Mouse (Mus musculus): ENCODE measurements around the gene Fnbp1. TPM values are rescaled to one million over a fixed set of nuclear protein-coding genes. Genes with fewer than 3 reads are reported as not detected.

The Fnbp1 gene
- polyA plus RNA-seq, 1 experiment from 2014 or later = 19.4 TPM

DNA sequence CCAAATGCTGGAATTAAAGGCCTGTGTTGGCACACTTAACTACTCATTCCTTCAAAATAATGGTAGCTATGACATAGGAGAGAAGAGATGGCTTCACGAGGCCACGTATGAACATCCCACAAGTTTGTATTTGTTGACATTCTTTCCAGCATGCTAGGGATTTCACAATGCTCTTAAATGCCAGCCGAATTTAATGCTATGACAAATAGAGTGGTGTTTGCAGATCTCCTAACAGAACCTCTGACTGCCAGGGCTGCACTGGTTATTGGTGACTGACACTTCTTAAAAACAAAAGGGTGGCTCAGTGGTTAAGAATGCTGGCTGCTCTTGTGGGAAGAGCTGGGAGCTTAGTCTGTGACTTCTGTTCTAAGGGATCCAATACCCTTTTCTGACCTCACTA lies 48.9 kb downstream of the Fnbp1 start:
- peaks cover 2% of the 10 kb centered on the region; the same call in 1 of the 2 replicates for H3K36me3 ChIP-seq (ENCODE audit: insufficient read depth, low read length)
- no peak overlapping the region for H3K4me2 ChIP-seq (replicated peaks; ENCODE audit: low read depth, low read length)
- H3K27me3 ChIP-seq (ENCODE audit: insufficient read depth, low read length) = no peaks in the 10 kb centered on the region
- ATAC-seq (ENCODE audit: low FRiP score, low TSS enrichment) = no peak
- 88% methylated on average over 3 of the region's 3 CpGs for WGBS
- H3K9me3 ChIP-seq (ENCODE audit: low read length) = no peaks in the 10 kb centered on the region
- H3K9ac ChIP-seq (replicated peaks; ENCODE audit: low read length) = no peak overlapping the region
- H3K4me3 ChIP-seq (ENCODE audit: low read length) = no peak overlapping the region
- H3K27ac ChIP-seq (ENCODE audit: low read length) = no peak overlapping the region
- peaks cover 34% of the 10 kb centered on the region for H3K4me1 ChIP-seq (ENCODE audit: insufficient read depth, low read length)

DNA sequence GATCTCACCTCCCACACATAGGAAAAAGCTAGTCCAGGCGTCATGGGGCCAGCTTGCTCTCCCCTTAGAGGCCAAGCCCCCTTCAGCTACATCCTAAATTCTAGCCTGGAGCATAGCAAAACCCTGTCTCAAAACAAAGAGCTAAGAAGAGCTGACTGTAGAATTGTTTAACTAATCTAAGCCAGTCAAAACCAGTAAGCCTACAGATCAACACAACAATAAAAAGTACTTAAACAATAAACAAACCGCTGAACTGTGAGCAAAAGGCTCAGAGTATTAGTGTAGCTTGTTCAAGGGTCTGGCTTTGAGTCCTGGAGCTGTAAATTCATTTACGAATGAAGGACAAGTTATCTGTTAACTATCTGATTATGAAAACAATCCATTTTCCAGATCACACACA lies 50.6 kb downstream of the Fnbp1 start:
- H3K9me3 ChIP-seq (ENCODE audit: low read length) = no peaks in the 10 kb centered on the region
- H3K27ac ChIP-seq (ENCODE audit: low read length) = no peak overlapping the region
- H3K4me3 ChIP-seq (ENCODE audit: low read length) = no peak overlapping the region
- peaks cover 2% of the 10 kb centered on the region; the same call in 1 of the 2 replicates for H3K36me3 ChIP-seq (ENCODE audit: insufficient read depth, low read length)
- no peak overlapping the region for H3K4me2 ChIP-seq (replicated peaks; ENCODE audit: low read depth, low read length)
- no peaks in the 10 kb centered on the region for H3K27me3 ChIP-seq (ENCODE audit: insufficient read depth, low read length)
- no peak for ATAC-seq (ENCODE audit: low FRiP score, low TSS enrichment)
- H3K4me1 ChIP-seq (ENCODE audit: insufficient read depth, low read length) = peaks cover 43% of the 10 kb centered on the region
- WGBS = 57% methylated on average over 3 of the region's 3 CpGs
- no peak overlapping the region for H3K9ac ChIP-seq (replicated peaks; ENCODE audit: low read length)

DNA sequence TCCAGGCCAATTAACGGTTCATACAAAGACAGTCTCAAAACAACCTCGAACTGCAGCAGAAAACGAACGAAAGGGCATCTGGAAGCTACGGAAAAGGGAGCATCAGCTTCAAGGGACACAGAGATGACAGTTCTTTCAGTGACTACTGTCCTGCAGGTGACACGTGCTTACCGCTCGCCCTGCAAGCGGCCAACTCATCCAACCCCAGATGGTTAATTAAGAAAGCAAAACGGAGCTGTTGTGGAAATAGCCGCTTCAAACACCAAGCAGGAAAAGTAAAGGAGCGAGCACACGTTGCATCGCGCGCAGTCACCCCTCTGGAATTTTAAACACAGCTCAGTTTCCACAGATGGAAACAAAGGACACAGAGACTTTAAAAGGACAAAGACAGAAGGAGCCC lies 52.2 kb downstream of the Fnbp1 start:
- Histone ChIP-seq H3K4me1 (ENCODE audit: insufficient read depth, low read length) (peaks cover 31% of the 10 kb centered on the region), H3K4me3 (ENCODE audit: low read length) (no peak overlapping the region), H3K9ac (replicated peaks; ENCODE audit: low read length) (no peak overlapping the region), H3K27me3 (ENCODE audit: insufficient read depth, low read length) (no peaks in the 10 kb centered on the region), H3K9me3 (ENCODE audit: low read length) (no peaks in the 10 kb centered on the region), H3K36me3 (ENCODE audit: insufficient read depth, low read length) (no peaks in the 10 kb centered on the region), H3K27ac (ENCODE audit: low read length) (no peak overlapping the region), H3K4me2 (replicated peaks; ENCODE audit: low read depth, low read length) (no peak overlapping the region)
- no peak for ATAC-seq (ENCODE audit: low FRiP score, low TSS enrichment)
- 80% methylated on average over 16 of the region's 16 CpGs for WGBS

DNA sequence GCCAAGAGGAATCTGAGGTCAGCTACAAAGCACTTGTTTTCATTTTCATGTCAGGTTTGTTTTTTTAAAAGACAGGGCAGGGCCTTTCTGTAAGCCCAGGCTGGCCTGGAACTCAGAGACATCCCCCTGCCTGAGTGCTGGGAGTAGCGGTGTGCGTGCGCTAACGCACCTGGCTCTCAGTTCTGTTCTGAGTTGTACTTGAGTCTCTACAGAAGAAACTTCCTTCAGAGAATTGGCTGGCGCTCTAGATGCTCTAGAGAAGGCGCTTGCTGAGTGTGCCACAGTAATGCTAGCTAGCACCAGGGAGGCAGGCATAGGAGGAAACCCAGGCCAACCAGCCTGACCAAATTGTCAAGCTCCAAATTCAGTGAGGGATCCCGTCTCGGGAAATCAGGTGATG lies 52.9 kb downstream of the Fnbp1 start:
- no peak for ATAC-seq (ENCODE audit: low FRiP score, low TSS enrichment)
- Histone ChIP-seq H3K36me3 (ENCODE audit: insufficient read depth, low read length) (peaks cover 7% of the 10 kb centered on the region), H3K27ac (ENCODE audit: low read length) (peak overlapping the region; percentile 52; the same call in 1 of the 2 replicates)

DNA sequence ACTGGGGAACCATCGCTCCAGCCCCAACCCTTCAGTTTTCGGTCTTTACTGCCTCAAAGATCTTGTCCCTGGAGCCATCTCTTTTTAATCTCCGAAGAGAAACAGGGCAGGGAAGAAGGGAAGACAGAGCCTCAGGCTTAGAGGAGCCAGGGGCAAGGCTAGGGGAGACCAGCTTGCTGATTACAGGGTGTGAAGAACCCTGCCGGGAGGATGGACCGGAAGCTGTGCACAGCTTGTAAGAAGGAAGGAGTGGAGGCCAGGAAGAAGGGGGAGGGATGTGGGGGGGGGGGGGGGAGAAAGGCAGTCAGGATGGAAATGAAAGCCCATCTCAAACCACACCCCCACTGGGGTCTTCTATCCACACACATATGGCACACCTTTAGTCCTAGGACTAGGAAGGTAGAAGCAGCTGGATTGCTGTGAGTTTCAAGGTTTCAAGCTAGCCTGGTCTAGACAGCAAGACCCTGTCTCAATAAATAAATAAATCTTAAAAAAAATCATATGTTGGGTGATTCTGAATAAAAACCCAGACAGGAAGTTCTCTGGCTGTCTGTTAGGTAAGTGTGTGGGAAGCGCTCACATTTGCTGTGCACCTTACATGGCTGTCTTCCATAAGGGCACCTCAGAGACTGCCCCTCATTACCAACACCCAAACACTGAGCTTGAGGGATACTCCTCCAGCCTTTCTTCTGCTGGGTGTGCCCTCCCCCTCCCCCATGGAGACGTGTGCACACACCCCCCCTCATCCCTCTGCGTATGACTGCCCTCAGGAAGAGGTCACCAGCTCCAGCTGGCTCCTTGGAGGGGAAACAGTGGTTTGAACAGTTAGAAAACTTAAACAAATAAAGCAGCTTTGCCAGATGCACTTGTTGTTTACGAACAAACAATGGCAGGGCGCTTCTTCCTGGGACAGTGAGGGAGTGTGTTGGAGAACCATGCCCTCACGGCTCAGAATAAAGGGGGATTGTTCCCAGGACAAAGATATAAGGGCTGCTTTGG lies 53.8 kb downstream of the Fnbp1 start:
- peaks cover 23% of the 10 kb centered on the region for H3K4me1 ChIP-seq (ENCODE audit: insufficient read depth, low read length)
- no peaks in the 10 kb centered on the region for H3K9me3 ChIP-seq (ENCODE audit: low read length)
- H3K4me2 ChIP-seq (replicated peaks; ENCODE audit: low read depth, low read length) = peak overlapping the region; percentile 7; the same call in 1 of the 2 replicates
- H3K36me3 ChIP-seq (ENCODE audit: insufficient read depth, low read length) = peaks cover 11% of the 10 kb centered on the region
- ATAC-seq (ENCODE audit: low FRiP score, low TSS enrichment) = peak; percentile 47
- WGBS = 24% methylated on average over 11 of the region's 11 CpGs
- 0 out of 2 replicates have a peak overlapping the region, but pooled peaks have one; percentile 5 for H3K9ac ChIP-seq (replicated peaks; ENCODE audit: low read length)
- no peak overlapping the region for H3K4me3 ChIP-seq (ENCODE audit: low read length)
- peak overlapping the region; percentile 84 for H3K27ac ChIP-seq (ENCODE audit: low read length)
- H3K27me3 ChIP-seq (ENCODE audit: insufficient read depth, low read length) = no peaks in the 10 kb centered on the region

More for the DNA sequence above, 52.9 kb downstream of the Fnbp1 start:
- WGBS = 79% methylated on average over 8 of the region's 8 CpGs
- Histone ChIP-seq H3K4me3 (ENCODE audit: low read length) (no peak overlapping the region), H3K9me3 (ENCODE audit: low read length) (no peaks in the 10 kb centered on the region), H3K27me3 (ENCODE audit: insufficient read depth, low read length) (no peaks in the 10 kb centered on the region), H3K9ac (replicated peaks; ENCODE audit: low read length) (no peak overlapping the region), H3K4me1 (ENCODE audit: insufficient read depth, low read length) (peaks cover 24% of the 10 kb centered on the region), H3K4me2 (replicated peaks; ENCODE audit: low read depth, low read length) (no peak overlapping the region)

DNA sequence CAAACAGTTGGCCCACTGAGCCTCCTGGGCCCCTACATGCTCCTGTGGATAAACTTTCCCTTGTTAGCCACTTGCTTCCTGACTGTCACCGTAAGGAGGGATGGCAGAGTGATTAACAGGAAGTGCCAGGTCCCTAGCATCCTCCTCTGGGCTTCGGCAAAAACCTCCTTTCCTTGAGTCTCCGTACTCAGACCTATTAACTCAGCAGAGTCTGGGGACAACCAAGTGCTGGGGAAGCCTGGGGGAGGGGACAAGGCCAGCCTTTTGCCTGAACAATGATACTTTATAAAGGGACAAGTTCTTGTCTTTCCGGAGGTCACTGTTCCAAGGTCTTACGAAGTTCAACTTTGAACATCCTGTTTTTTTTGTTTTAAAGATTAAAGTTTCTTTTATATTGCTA lies 54.7 kb downstream of the Fnbp1 start:
- H3K27me3 ChIP-seq (ENCODE audit: insufficient read depth, low read length) = no peaks in the 10 kb centered on the region
- 14% methylated on average over 5 of the region's 5 CpGs for WGBS
- H3K27ac ChIP-seq (ENCODE audit: low read length) = peak overlapping the region; percentile 84
- no peak for ATAC-seq (ENCODE audit: low FRiP score, low TSS enrichment)
- no peak overlapping the region for H3K4me3 ChIP-seq (ENCODE audit: low read length)
- H3K36me3 ChIP-seq (ENCODE audit: insufficient read depth, low read length) = peaks cover 11% of the 10 kb centered on the region
- no peak overlapping the region for H3K9ac ChIP-seq (replicated peaks; ENCODE audit: low read length)
- no peaks in the 10 kb centered on the region for H3K9me3 ChIP-seq (ENCODE audit: low read length)
- no peak overlapping the region for H3K4me2 ChIP-seq (replicated peaks; ENCODE audit: low read depth, low read length)
- peaks cover 23% of the 10 kb centered on the region for H3K4me1 ChIP-seq (ENCODE audit: insufficient read depth, low read length)

DNA sequence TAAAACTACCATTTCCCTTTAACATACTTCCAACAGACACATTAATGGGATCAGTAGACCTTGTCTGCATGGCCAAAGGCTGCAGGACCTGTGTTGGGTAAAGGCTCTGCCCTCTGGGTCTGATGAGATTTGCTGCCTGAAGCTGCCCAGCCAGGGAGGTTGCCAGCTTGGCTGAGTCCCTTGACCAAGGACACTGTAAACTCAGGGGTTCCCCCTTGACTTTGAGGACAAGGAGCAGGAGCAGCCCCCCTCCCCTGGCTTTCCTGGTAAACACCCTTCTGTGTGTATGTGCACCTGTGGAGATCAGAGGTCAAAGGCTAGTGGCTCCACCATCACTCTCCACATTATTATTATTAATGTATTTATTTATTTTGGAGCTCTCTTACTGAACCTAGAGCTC lies 55.3 kb downstream of the Fnbp1 start:
- peaks cover 11% of the 10 kb centered on the region for H3K36me3 ChIP-seq (ENCODE audit: insufficient read depth, low read length)
- no peak overlapping the region for H3K4me3 ChIP-seq (ENCODE audit: low read length)
- H3K4me2 ChIP-seq (replicated peaks; ENCODE audit: low read depth, low read length) = no peak overlapping the region
- H3K9me3 ChIP-seq (ENCODE audit: low read length) = no peaks in the 10 kb centered on the region
- H3K27me3 ChIP-seq (ENCODE audit: insufficient read depth, low read length) = no peaks in the 10 kb centered on the region
- H3K9ac ChIP-seq (replicated peaks; ENCODE audit: low read length) = no peak overlapping the region
- no peak for ATAC-seq (ENCODE audit: low FRiP score, low TSS enrichment)
- H3K27ac ChIP-seq (ENCODE audit: low read length) = peak overlapping the region; percentile 84
- peaks cover 23% of the 10 kb centered on the region for H3K4me1 ChIP-seq (ENCODE audit: insufficient read depth, low read length)

DNA sequence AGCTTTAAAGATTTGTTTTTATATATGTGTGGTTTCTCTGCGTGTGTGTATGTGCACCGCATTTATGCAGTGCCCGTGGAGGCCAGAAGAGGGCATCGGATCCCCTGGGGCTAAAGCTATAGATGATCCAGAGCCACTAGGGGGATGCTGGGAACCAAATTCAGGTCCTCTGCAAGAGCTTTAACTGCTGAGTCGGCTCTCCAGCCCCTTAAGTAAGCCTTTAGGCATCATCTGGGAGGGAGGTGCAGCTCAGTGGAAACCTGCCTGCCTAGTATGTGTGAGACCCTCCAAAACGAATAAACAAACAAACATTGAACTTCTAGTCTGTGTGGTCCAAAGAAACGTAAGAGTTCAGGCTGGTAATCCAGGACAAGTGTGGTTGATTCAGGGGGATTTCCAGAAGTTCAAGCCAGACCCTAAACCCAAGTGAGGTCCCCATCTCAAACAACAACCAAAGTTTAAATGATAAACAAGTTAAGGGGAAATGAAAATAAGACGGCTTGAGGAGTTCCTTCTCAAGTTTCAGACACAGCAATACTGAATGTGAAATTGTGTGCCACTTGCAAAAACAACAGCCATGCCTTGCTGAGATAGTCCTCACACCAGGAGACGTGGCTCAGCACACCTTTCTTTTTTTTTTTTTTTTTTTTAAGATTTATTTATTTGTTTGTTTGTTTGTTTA lies 57.5 kb downstream of the Fnbp1 start:
- Histone ChIP-seq H3K4me2 (replicated peaks; ENCODE audit: low read depth, low read length) (no peak overlapping the region), H3K27ac (ENCODE audit: low read length) (no peak overlapping the region), H3K4me3 (ENCODE audit: low read length) (no peak overlapping the region), H3K4me1 (ENCODE audit: insufficient read depth, low read length) (peaks cover 23% of the 10 kb centered on the region), H3K9me3 (ENCODE audit: low read length) (no peaks in the 10 kb centered on the region), H3K27me3 (ENCODE audit: insufficient read depth, low read length) (no peaks in the 10 kb centered on the region), H3K9ac (replicated peaks; ENCODE audit: low read length) (no peak overlapping the region), H3K36me3 (ENCODE audit: insufficient read depth, low read length) (peaks cover 11% of the 10 kb centered on the region)
- WGBS = 95% methylated on average over 9 of the region's 9 CpGs
- ATAC-seq (ENCODE audit: low FRiP score, low TSS enrichment) = no peak

DNA sequence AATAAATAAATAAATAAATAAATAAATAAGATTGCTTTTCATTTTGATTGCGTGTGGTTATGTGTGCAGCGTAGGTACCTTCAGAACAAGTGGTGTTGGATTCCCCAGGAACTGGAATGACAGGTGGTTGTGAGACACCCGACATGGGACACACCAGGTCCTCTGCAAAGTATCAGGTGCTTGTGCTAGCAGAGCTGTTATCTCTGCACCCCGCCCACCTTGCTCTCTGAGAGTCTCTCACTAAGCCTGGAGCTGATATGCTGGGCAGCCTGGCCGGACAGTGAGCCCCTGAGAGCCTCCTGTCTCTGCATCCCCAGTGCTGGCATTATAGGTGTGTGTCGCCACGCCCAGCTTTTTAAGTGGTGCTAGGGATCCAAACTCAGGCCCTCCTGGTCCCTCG lies 58.4 kb downstream of the Fnbp1 start:
- H3K4me3 ChIP-seq (ENCODE audit: low read length) = no peak overlapping the region
- H3K9ac ChIP-seq (replicated peaks; ENCODE audit: low read length) = no peak overlapping the region
- ATAC-seq (ENCODE audit: low FRiP score, low TSS enrichment) = no peak
- peaks cover 11% of the 10 kb centered on the region for H3K36me3 ChIP-seq (ENCODE audit: insufficient read depth, low read length)
- peaks cover 21% of the 10 kb centered on the region for H3K4me1 ChIP-seq (ENCODE audit: insufficient read depth, low read length)
- H3K27ac ChIP-seq (ENCODE audit: low read length) = no peak overlapping the region
- no peaks in the 10 kb centered on the region for H3K9me3 ChIP-seq (ENCODE audit: low read length)
- no peaks in the 10 kb centered on the region for H3K27me3 ChIP-seq (ENCODE audit: insufficient read depth, low read length)
- 94% methylated on average over 8 of the region's 8 CpGs for WGBS
- H3K4me2 ChIP-seq (replicated peaks; ENCODE audit: low read depth, low read length) = no peak overlapping the region

DNA sequence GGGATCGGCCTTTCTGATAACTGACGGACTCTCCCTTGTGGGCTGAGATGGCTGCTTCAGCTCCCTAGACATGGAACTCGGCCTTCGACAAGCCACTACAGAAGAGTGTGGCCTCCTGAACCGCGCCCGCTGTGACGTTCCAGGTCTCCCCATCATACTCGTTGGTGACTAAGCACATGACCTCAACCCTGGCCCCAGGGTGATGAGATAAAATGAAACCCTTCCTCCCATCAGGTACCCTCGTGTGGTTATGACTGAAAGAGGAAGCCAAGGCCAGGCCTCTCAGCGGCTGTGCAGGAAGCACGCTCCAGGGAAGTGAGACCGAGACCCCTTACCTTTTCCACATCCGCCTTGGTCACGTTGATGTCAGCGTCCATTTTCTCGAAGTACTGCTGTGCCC lies 59.2 kb downstream of the Fnbp1 start:
- no peak overlapping the region for H3K9ac ChIP-seq (replicated peaks; ENCODE audit: low read length)
- H3K27ac ChIP-seq (ENCODE audit: low read length) = no peak overlapping the region
- WGBS = 82% methylated on average over 17 of the region's 17 CpGs
- peaks cover 13% of the 10 kb centered on the region for H3K4me1 ChIP-seq (ENCODE audit: insufficient read depth, low read length)
- H3K4me3 ChIP-seq (ENCODE audit: low read length) = no peak overlapping the region
- H3K27me3 ChIP-seq (ENCODE audit: insufficient read depth, low read length) = no peaks in the 10 kb centered on the region
- H3K9me3 ChIP-seq (ENCODE audit: low read length) = no peaks in the 10 kb centered on the region
- peaks cover 11% of the 10 kb centered on the region for H3K36me3 ChIP-seq (ENCODE audit: insufficient read depth, low read length)
- H3K4me2 ChIP-seq (replicated peaks; ENCODE audit: low read depth, low read length) = no peak overlapping the region
- ATAC-seq (ENCODE audit: low FRiP score, low TSS enrichment) = no peak
